Mouse (Mus musculus) stomach, postnatal 0 days (tissue): Measurements from ENCODE around the gene Pkp1. TPM values are rescaled to one million over a fixed set of nuclear protein-coding genes. Genes with fewer than 3 reads are reported as not detected.

Experiments
- ATAC-seq: fragments of 200-750 bp; cut with Nextera tagmentation; 2 replicates; pipeline ENCODE4 v1.8.0; 2017; ENCODE audit not compliant: low FRiP score, low TSS enrichment
- DNase-seq: peaks from one replicate; pipeline ENCODE4 v3.0.0-alpha.2; 2016; ENCODE audit warnings: low spot score
- H3K27ac ChIP-seq: fragments of 300-500 bp; sonication (generic); replicated peaks from 2 replicates; pipeline ENCODE4 v1.5.1; 2014; ENCODE audit warnings: mild to moderate bottlenecking, control low read depth
- H3K27me3 ChIP-seq: fragments of 300-500 bp; sonication (generic); 2 replicates; pipeline ENCODE4 v1.6.1; 2014; ENCODE audit warnings: low read length; ENCODE audit not compliant: control insufficient read depth, insufficient read depth
- H3K36me3 ChIP-seq: fragments of 300-500 bp; sonication (generic); 2 replicates; pipeline ENCODE4 v1.6.1; 2014; ENCODE audit warnings: low read length, mixed read lengths; ENCODE audit not compliant: control insufficient read depth, insufficient read depth
- H3K4me1 ChIP-seq: fragments of 300-500 bp; sonication (generic); replicated peaks from 2 replicates; pipeline ENCODE4 v1.6.1; 2014; ENCODE audit warnings: antibody characterized with exemption; ENCODE audit not compliant: control insufficient read depth, insufficient read depth
- H3K4me2 ChIP-seq: fragments of 300-500 bp; sonication (generic); replicated peaks from 2 replicates; pipeline ENCODE4 v1.6.1; 2014; ENCODE audit warnings: low read depth, mild to moderate bottlenecking, control low read depth, moderate library complexity
- H3K4me3 ChIP-seq: fragments of 300-500 bp; sonication (generic); 2 replicates; pipeline ENCODE4 v1.5.1; 2014; ENCODE audit warnings: low read depth, low read length, control low read depth
- H3K9ac ChIP-seq: fragments of 300-500 bp; sonication (generic); 2 replicates; pipeline ENCODE4 v1.6.1; 2014; ENCODE audit warnings: mild to moderate bottlenecking, low read length, control low read depth, mixed read lengths
- H3K9me3 ChIP-seq: fragments of 300-500 bp; sonication (generic); 2 replicates; pipeline ENCODE4 v1.6.1; 2016; ENCODE audit warnings: low read length; ENCODE audit not compliant: control insufficient read depth
- CTCF ChIP-seq: IDR thresholded peaks from 2 replicates; pipeline ENCODE4 v1.5.1; 2016; ENCODE audit warnings: antibody characterized with exemption, low read depth, mild to moderate bottlenecking, moderate library complexity
- EP300 ChIP-seq: optimal IDR thresholded peaks from 2 replicates; pipeline ENCODE3; 2016; ENCODE audit warnings: antibody characterized with exemption
- WGBS: fragments of 180-500 bp; shearing (Covaris S2); extraction: QIAGEN DNeasy Blood & Tissue Kit; methylation state at CpG from one replicate; pipeline ENCODE4 v1.1.7; 2014; 5-methylcytosine and 5-hydroxymethylcytosine counted together
- polyA plus RNA-seq: library from polyadenylated mRNA; unstranded; fragments of >200 nt; fragmentation: Nextera tagmentation; extraction: Ambion mirVana; gene quantifications from 2 replicates; pipeline ENCODE4 v1.2.1, GENCODE M21; 2015

Gene Pkp1
- polyA plus RNA-seq, 1 experiment from 2014 or later: 29.8 TPM

DNA sequence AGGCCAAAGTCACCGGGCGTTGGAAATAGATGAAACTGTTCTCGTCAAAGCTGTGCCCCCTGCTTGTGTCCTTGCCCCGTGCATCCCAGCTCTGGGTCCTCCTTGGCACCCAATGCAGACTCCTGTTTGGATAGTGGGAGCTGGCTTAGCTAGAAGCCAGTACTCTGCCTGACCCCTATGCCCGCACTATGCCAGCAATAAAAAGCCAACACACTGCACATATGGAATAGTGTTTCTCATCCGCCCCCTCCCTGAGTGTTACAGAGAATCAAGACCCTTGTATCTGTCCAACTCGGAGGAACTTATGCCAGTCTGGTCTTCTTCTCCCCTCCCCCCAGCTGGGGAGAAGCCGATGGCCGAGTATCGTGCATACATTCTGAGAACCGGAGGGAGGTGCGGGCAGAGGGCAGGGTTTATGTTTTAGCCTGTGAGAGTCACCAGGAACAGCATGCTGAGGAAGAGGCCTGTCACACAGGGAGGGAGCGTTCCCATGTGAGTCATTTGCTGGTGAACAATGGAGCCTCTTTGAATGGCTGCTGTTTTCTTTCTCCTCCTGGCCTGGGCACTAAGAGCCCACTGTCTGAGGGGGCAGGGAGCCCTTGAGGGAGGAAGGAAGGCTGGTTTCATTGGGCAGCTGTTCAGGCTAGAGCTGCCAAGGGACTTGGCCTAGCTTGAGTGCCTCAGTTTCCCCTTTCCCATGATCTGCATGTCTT, 66.8 kb downstream of the Pkp1 start:
- Histone ChIP-seq H3K4me2 (no peak overlapping the region), H3K36me3 (no peaks in the 10 kb centered on the region), H3K27ac (peak overlapping the region; percentile 61), H3K27me3 (no peaks in the 10 kb centered on the region), H3K9me3 (no peaks in the 10 kb centered on the region), H3K4me3 (no peak overlapping the region), H3K9ac (no peak overlapping the region), H3K4me1 (0 out of 2 replicates have a peak, but pooled peaks cover 6% of the 10 kb centered on the region)
- 51% methylated on average over 13 of the region's 13 CpGs for WGBS
- ATAC-seq: peak; percentile 68
- no peak for TF ChIP-seq CTCF
- TF ChIP-seq EP300: no peak
- peak; percentile 62 for DNase-seq

DNA sequence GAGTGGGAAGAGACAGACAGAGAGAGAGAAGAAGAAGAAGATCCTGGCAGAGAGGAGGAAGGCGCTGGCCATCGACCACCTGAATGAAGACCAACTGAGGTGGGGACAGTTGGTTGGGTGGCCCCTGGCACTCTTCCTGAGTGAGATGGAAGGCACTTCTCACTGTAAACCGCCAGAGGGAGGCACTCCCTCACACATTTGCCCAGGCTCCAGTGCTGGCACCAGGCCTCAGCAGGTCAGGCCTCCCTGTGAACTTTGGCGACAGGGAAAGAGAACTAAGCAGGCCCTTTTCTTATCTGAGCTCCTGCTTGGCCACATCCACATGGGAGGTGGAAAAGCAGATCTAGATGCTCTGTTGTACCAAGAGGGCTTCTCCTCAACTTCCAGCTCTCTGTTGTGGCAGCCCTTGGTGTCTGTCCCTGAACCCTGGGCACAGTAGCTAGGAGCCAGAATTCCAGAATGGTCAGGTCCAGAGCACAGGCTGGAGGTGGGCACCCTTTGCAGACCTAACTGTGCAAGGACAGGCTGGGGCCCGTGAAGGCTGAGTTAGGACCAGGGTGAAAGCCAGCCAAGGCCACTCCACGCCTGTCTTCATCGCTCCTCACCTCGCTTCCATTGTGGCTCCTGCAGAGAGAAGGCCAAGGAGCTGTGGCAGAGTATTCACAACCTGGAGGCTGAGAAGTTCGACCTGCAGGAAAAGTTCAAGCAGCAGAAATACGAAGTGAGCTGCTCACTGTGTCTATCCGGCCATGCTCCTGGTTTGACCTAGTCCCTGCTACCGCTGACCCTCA, 68.1 kb downstream of the Pkp1 start:
- Histone ChIP-seq H3K4me2 (no peak overlapping the region), H3K36me3 (no peaks in the 10 kb centered on the region), H3K27ac (no peak overlapping the region), H3K4me1 (0 out of 2 replicates have a peak, but pooled peaks cover 6% of the 10 kb centered on the region), H3K27me3 (no peaks in the 10 kb centered on the region), H3K9me3 (no peaks in the 10 kb centered on the region), H3K4me3 (no peak overlapping the region), H3K9ac (no peak overlapping the region)
- DNase-seq (peak; percentile 77), ATAC-seq (peak; percentile 35)
- WGBS: 69% methylated on average over 12 of the region's 12 CpGs
- no peak for TF ChIP-seq EP300
- peak; percentile 80 for TF ChIP-seq CTCF

DNA sequence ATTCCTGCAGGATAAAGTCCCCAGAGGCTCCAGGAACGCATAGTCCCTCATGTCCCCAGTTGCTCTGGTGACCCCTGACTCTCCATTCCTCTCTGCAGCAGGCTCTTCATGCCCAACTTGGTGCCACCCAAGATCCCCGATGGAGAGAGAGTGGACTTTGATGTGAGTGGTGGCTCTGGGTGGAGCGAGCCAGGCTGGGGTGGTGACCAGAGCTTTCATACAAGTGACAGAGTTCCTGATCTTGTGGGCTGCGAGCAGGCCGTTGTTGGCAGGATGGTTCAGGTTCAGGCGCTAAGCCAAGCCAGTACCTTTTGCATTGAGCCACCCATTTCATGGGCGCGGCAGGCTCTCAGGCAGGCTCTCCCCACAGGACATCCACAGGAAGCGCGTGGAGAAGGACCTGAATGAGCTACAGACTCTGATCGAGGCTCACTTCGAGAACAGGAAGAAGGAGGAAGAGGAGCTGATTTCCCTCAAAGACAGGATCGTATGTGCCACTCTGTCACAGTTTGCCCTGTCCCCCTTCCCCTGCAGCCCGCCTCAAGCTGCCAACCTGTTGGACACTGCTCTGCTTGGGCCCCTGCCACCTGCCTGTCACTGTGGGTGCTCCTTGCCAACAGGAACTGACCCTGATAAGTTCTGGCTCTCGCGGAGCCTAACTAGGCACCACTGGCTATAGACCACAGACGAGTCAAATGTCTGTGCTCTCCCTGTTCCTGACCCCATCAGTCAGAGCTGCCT, 71.2 kb downstream of the Pkp1 start:
- H3K4me1 ChIP-seq: 0 out of 2 replicates have a peak, but pooled peaks cover 6% of the 10 kb centered on the region
- no peaks in the 10 kb centered on the region for H3K9me3 ChIP-seq
- no peak for ATAC-seq
- H3K4me2 ChIP-seq: no peak overlapping the region
- DNase-seq: no peak
- H3K4me3 ChIP-seq: no peak overlapping the region
- no peaks in the 10 kb centered on the region for H3K27me3 ChIP-seq
- no peaks in the 10 kb centered on the region for H3K36me3 ChIP-seq
- H3K9ac ChIP-seq: no peak overlapping the region
- WGBS: 73% methylated on average over 17 of the region's 17 CpGs
- H3K27ac ChIP-seq: peak overlapping the region; percentile 35; the same call in 1 of the 2 replicates
- TF ChIP-seq EP300 (no peak), CTCF (no peak)

DNA sequence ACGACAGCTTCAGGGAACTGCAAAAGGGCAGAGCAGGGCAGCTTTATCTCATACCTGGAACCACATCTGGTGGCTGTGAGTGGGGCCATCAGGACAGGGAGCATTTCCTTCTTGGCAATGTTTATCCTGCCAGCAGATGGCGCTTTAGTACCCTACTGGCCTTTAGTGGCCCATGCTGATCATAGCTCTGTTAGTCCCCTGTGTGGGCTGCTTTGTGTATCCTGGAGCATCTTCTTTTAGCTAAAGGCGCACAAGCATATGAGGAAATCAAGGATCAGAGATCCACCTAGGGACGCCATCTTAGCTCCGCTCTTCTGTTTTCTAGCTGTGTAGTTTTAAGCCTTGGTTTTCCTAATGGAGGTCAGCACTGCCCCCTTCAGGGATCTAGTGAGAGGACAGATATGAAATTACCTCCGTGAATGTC, 71.9 kb downstream of the Pkp1 start:
- TF ChIP-seq CTCF: peak; percentile 81
- TF ChIP-seq EP300: no peak
- ATAC-seq (peak; percentile 63), DNase-seq (peak; percentile 75)
- Histone ChIP-seq H3K4me2 (no peak overlapping the region), H3K9me3 (no peaks in the 10 kb centered on the region), H3K36me3 (no peaks in the 10 kb centered on the region), H3K9ac (no peak overlapping the region), H3K27me3 (no peaks in the 10 kb centered on the region), H3K4me1 (0 out of 2 replicates have a peak, but pooled peaks cover 4% of the 10 kb centered on the region), H3K4me3 (no peak overlapping the region), H3K27ac (no peak overlapping the region; the same call in 1 of the 2 replicates)
- WGBS: 26% methylated on average over 6 of the region's 6 CpGs

DNA sequence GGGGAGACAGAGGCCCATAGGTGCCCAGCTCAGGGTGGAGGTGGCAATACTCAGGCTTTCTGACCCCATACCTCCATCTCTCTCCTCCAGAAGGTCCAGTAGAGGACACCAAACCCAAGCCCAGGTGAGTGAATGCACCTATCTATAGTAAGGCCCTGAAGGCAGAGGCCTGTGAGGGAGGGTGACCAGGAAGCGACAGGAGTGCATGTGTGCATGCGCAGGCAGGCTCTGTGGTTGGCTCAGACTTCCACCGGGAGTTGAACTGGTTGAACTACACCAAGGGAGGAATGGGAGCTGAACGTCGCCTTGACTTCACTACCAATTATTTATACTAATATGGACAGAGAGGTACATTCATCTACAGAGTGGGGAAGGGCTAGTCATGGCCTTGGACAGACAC, 72.4 kb downstream of the Pkp1 start:
- 0 out of 2 replicates have a peak, but pooled peaks have one; percentile 1 for ATAC-seq
- H3K4me1 ChIP-seq: 0 out of 2 replicates have a peak, but pooled peaks cover 4% of the 10 kb centered on the region

More for the DNA sequence above, 72.4 kb downstream of the Pkp1 start:
- H3K4me3 ChIP-seq: no peak overlapping the region
- H3K4me2 ChIP-seq: no peak overlapping the region
- 60% methylated on average over 5 of the region's 5 CpGs for WGBS
- H3K27ac ChIP-seq: no peak overlapping the region
- no peak for DNase-seq
- TF ChIP-seq EP300 (no peak), CTCF (no peak)
- no peaks in the 10 kb centered on the region for H3K27me3 ChIP-seq
- no peak overlapping the region for H3K9ac ChIP-seq
- no peaks in the 10 kb centered on the region for H3K9me3 ChIP-seq
- H3K36me3 ChIP-seq: no peaks in the 10 kb centered on the region
